Mouse (Mus musculus) cerebellum, adult 11 months (tissue): ENCODE results near the gene Ube2b.

Experiments used
- DNase-seq: peaks from one replicate; pipeline ENCODE4 v3.0.0; 2022

Gene Ube2b

GRCm38 (mm10) chr11:51935636-51936434, 64.7 kb downstream of the Ube2b start:
- DNase-seq: no peak
